Mouse (Mus musculus) stomach, postnatal 0 days (tissue): Measurements from ENCODE around the gene Cerk.

ENCODE experiments used
- CTCF ChIP-seq: IDR thresholded peaks from 2 replicates; pipeline ENCODE4 v1.5.1; 2016; ENCODE audit warnings: antibody characterized with exemption, low read depth, mild to moderate bottlenecking, moderate library complexity
- EP300 ChIP-seq: optimal IDR thresholded peaks from 2 replicates; pipeline ENCODE3; 2016; ENCODE audit warnings: antibody characterized with exemption

GRCm38 (mm10) chr15:86167787-86168504 lies 18.0 kb downstream of the Cerk start:
- TF ChIP-seq CTCF, result no peak
- TF ChIP-seq EP300, result no peak
